Mouse (Mus musculus) liver, embryonic 14.5 days (tissue): Measurements from ENCODE around the gene Gm10401.

ENCODE experiments used
- CTCF ChIP-seq: IDR thresholded peaks from 2 replicates; pipeline ENCODE4 v1.5.1; 2016; ENCODE audit warnings: antibody characterized with exemption, low read depth, control low read depth
- EP300 ChIP-seq: IDR thresholded peaks from 2 replicates; pipeline ENCODE4 v1.6.1; 2016; ENCODE audit warnings: antibody characterized with exemption, low read depth

GRCm38 (mm10) chr5:115055418-115055817 lies 42.7 kb downstream of the Gm10401 start:
- TF ChIP-seq CTCF: no peak
- TF ChIP-seq EP300: peak; percentile 85
